Mouse (Mus musculus) neural tube, embryonic 13.5 days (tissue): ENCODE measurements around the gene Tstd3. TPM values are rescaled to one million over a fixed set of nuclear protein-coding genes. Genes with fewer than 3 reads are reported as not detected.

Experiments
- ATAC-seq: fragments of 200-750 bp; cut with Nextera tagmentation; 2 replicates; pipeline ENCODE4 v1.8.0; 2017; ENCODE audit warnings: low read depth, mild to moderate bottlenecking, moderate TSS enrichment, moderate library complexity
- H3K27ac ChIP-seq: fragments of 300-500 bp; sonication (generic); replicated peaks from 2 replicates; pipeline ENCODE4 v1.5.1; 2015; ENCODE audit warnings: moderate library complexity, mild to moderate bottlenecking, inconsistent platforms
- H3K27me3 ChIP-seq: fragments of 300-500 bp; sonication (generic); 2 replicates; pipeline ENCODE4 v1.6.1; 2015; ENCODE audit warnings: mild to moderate bottlenecking, inconsistent platforms
- H3K36me3 ChIP-seq: fragments of 300-500 bp; sonication (generic); 2 replicates; pipeline ENCODE4 v1.6.1; 2015; ENCODE audit warnings: mild to moderate bottlenecking, inconsistent platforms
- H3K4me1 ChIP-seq: fragments of 300-500 bp; sonication (generic); replicated peaks from 2 replicates; pipeline ENCODE4 v1.6.1; 2015; ENCODE audit warnings: inconsistent platforms
- H3K4me2 ChIP-seq: fragments of 300-500 bp; sonication (generic); 2 replicates; pipeline ENCODE4 v1.6.1; 2015; ENCODE audit warnings: inconsistent platforms, mild to moderate bottlenecking, moderate library complexity
- H3K4me3 ChIP-seq: fragments of 300-500 bp; sonication (generic); 2 replicates; pipeline ENCODE4 v1.5.1; 2015; ENCODE audit warnings: mild to moderate bottlenecking, inconsistent platforms
- H3K9ac ChIP-seq: fragments of 300-500 bp; sonication (generic); 2 replicates; pipeline ENCODE4 v1.6.1; 2015; ENCODE audit warnings: moderate library complexity, mild to moderate bottlenecking, inconsistent platforms
- H3K9me3 ChIP-seq: fragments of 300-500 bp; sonication (generic); 2 replicates; pipeline ENCODE4 v1.6.1; 2016; ENCODE audit warnings: inconsistent platforms
- WGBS: fragments of 180-500 bp; shearing (Covaris S2); methylation state at CpG from one replicate; pipeline ENCODE4 v1.1.7; 2015; 5-methylcytosine and 5-hydroxymethylcytosine counted together
- polyA plus RNA-seq: library from polyadenylated mRNA; unstranded; fragments of >200 nt; fragmentation: Nextera tagmentation; extraction: Ambion mirVana; gene quantifications from 2 replicates; pipeline ENCODE4 v1.2.1, GENCODE M21; 2015

Tstd3 gene
- polyA plus RNA-seq, 1 experiment from 2014 or later: 24.8 TPM

DNA sequence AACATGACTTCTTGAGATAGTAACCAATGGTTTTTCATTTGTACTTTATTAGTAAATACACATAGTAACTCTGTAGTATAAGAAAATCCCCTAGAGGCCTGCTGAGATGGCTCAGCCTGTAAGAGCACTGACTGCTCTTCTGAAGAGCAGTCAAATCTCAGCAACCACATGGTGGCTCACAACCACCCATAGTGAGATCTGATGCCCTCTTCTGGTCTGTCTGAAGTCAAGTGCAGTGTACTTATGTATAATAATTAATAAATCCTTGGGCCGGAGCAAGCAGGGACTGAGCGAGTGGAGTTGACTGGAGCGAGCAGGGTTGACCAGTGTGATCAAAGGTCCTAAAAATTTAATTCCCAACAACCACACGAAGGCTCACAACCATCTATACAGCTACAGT, 27.8 kb downstream of the Tstd3 start:
- Histone ChIP-seq H3K27me3 (no peaks in the 10 kb centered on the region), H3K27ac (no peak overlapping the region), H3K4me2 (no peak overlapping the region), H3K4me3 (no peak overlapping the region), H3K9me3 (no peaks in the 10 kb centered on the region), H3K4me1 (no peaks in the 10 kb centered on the region), H3K36me3 (peaks cover 57% of the 10 kb centered on the region), H3K9ac (no peak overlapping the region)
- 92% methylated on average over 4 of the region's 4 CpGs for WGBS
- no peak for ATAC-seq

DNA sequence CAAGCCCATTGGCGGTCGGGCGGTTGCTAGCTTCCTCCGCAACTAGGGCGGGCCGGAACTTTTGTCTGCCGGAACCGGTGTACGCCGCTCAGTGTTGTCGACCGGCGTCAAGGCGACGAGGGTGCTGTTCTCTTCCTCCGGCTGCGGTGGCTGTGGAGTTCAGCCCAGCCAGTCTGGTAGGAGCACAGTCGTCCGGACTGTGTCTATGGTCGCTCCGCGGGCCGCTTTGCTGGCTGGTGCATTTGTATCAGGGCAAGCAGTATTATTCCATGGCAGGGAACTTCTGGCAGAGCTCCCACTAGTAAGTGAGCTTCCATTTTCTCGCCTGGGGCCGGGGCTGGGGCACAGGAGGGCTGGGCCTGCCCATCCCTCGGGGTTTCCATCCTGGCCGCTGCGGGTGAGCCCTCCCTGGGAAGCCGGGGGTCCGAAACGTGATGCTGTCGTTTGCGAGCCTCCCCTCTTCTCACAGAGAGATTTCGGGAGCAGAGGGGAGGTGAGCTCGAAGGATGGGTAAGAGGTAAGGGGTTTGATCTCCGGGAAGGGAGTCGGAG, 39.3 kb downstream of the Tstd3 start, which contains the start of gene Ccnc:
TSS of gene Ccnc (plus strand) at position 87 of the 551 bp plus-strand sequence.
- Histone ChIP-seq H3K27me3 (no peaks in the 10 kb centered on the region), H3K36me3 (peaks cover under 1% of the 10 kb centered on the region), H3K4me1 (peaks cover 14% of the 10 kb centered on the region), H3K27ac (peak within 1 kb of the TSS; percentile 88), H3K4me3 (peak within 1 kb of the TSS; percentile 60), H3K9ac (peak within 1 kb of the TSS; percentile 88), H3K9me3 (no peaks in the 10 kb centered on the region), H3K4me2 (peak within 1 kb of the TSS; percentile 80)
- WGBS: 1% methylated on average over 37 of the region's 37 CpGs
- ATAC-seq: peak; percentile 98

DNA sequence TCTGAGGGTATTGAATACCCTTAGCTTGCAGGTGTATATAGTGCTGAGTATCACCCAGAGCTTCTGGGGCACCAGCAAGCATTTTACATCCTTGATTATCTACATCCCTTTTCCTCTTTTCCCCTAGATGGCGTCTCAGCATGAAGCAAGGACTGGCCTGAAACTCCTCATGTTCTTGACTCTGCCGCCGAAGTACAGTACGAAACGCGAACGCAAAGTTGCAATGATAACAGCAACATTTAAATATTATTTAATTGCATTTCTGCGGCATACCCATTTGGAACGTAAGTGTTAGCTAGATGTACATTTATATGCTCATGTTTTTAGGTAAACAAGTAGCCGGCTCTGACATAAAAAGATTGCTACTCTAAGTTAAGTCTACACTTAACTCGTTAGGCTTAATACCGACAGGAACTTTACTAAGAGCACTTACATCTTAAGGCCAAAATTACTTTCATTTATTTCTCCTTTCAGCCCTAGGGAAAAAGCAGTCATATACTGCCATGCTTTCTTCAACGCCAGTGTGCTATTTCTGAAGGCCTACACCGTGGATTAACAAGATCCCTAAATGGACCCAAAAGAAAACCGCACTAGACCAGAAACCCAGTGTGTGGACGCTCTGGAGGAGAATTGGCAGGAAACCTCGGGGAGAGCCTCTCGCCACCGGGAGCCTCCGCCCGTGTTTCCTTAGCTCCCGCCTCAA, 39.9 kb downstream of the Tstd3 start:
- H3K9ac ChIP-seq: peak overlapping the region; percentile 88
- no peaks in the 10 kb centered on the region for H3K36me3 ChIP-seq
- WGBS: under 1% methylated on average over 22 of the region's 22 CpGs
- H3K27me3 ChIP-seq: no peaks in the 10 kb centered on the region
- peak overlapping the region; percentile 88 for H3K27ac ChIP-seq
- no peaks in the 10 kb centered on the region for H3K9me3 ChIP-seq
- peaks cover 14% of the 10 kb centered on the region for H3K4me1 ChIP-seq
- ATAC-seq: peak; percentile 82
- peak overlapping the region; percentile 80 for H3K4me2 ChIP-seq
- peak overlapping the region; percentile 60 for H3K4me3 ChIP-seq

DNA sequence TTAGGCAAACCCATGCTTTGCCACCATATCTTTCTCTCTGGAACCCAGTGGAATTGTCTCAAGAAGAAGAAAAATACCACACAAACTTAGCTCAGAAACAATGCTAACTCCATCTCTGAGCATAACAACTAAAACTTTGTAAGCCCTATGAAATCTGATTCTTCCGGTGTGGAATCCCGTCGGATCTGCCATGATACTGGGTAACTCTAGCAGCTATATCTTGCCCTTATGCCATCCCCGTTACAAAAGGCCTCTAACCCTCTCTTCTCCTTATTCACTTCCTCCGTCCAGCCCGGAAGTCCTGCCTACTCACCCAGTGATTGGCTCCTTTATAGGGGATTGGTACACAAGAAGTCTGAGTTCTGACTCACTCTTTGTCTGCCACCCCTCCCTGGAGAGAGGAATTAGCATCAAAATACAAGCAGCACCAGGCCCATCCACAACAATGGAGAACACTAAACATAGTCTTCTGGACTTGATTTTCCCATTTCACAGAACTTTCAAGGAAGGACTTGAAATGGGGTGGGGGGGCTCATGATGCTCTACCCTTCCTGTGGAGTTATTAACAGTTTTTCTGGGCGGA, 44.2 kb downstream of the Tstd3 start:
- 50% methylated on average over 7 of the region's 7 CpGs for WGBS
- Histone ChIP-seq H3K9ac (no peak overlapping the region), H3K36me3 (no peaks in the 10 kb centered on the region), H3K4me3 (no peak overlapping the region), H3K9me3 (no peaks in the 10 kb centered on the region), H3K4me1 (no peaks in the 10 kb centered on the region), H3K4me2 (no peak overlapping the region), H3K27ac (no peak overlapping the region), H3K27me3 (no peaks in the 10 kb centered on the region)
- ATAC-seq: no peak

DNA sequence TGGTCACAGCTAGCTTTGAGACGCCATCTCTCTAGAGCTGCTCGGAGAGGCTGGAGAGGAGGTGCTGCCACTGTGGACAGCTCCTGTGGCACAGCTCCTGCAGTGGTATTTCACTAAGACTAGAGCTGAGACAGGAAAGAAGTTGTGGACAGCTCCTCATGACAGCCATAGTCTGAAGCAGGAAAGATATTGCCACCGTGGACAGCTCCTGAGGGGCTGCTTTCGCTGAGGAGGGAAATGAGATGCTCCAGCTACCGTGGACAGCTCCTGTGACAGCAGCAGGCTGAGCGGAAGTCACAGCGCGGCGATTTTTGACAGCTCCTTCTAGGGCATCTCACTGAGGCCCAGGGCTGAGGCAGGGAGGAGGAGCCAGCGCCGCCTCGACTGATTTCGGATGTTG, 54.9 kb downstream of the Tstd3 start:
- H3K9me3 ChIP-seq: no peaks in the 10 kb centered on the region
- H3K27ac ChIP-seq: no peak overlapping the region
- peak overlapping the region; percentile 17 for H3K4me3 ChIP-seq
- WGBS: 5% methylated on average over 13 of the region's 13 CpGs
- H3K36me3 ChIP-seq: no peaks in the 10 kb centered on the region
- H3K27me3 ChIP-seq: peaks cover 16% of the 10 kb centered on the region
- peak overlapping the region; percentile 35 for H3K9ac ChIP-seq
- peak; percentile 77 for ATAC-seq
- H3K4me2 ChIP-seq: peak overlapping the region; percentile 48
- peaks cover 8% of the 10 kb centered on the region; the same call in 1 of the 2 replicates for H3K4me1 ChIP-seq

Other genes starting within 250 kb of the Tstd3 start
- gene Prdm13, start 81.2 kb downstream of the Tstd3 start, polyA plus RNA-seq: 1.4 and 2.0 TPM in 2 replicates
- 69.8 and 72.8 TPM in 2 replicates for gene Ccnc, start 39.5 kb downstream of the Tstd3 start, polyA plus RNA-seq
- gene Usp45, start 56 bp downstream of the Tstd3 start, polyA plus RNA-seq: 6.5 and 8.4 TPM in 2 replicates
- gene Pnisr, start 80.4 kb upstream of the Tstd3 start, polyA plus RNA-seq: 150 and 166 TPM in 2 replicates
- 12.3 and 13.4 TPM in 2 replicates for gene Coq3, start 112.5 kb upstream of the Tstd3 start, polyA plus RNA-seq
- gene Faxc, start 164.1 kb upstream of the Tstd3 start, polyA plus RNA-seq: 19.6 and 20.3 TPM in 2 replicates